Mouse (Mus musculus) liver, embryonic 14.5 days (tissue): Measurements from ENCODE around the gene March8.

Experiments used
- CTCF ChIP-seq: IDR thresholded peaks from 2 replicates; pipeline ENCODE4 v1.5.1; 2016; ENCODE audit warnings: antibody characterized with exemption, low read depth, control low read depth
- EP300 ChIP-seq: IDR thresholded peaks from 2 replicates; pipeline ENCODE4 v1.6.1; 2016; ENCODE audit warnings: antibody characterized with exemption, low read depth

DNA sequence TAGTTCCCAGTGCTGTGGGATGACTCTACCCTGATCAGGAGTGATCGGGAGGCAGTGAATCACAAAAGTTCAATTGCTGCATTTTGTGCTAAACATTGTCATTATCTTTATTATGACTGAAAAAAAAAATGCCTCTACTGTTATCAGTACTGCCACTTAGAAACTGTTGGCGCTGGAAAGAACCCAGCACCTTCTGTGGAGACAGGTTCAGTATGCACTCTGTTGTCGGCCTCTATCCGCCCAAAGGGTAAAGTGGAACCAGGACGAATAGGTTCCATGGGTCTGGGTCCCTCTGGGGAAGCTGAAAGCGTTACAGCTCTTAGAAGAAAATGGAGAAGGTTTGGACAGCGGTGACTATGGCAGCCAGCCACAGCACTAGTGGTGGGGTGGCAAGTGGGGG is 41.1 kb downstream of the March8 start:
- TF ChIP-seq CTCF: no peak
- no peak for TF ChIP-seq EP300
